Comparison of ENCODE assay signal across 24 mouse cellular contexts in genomic region chr13:80971664-80972063, GRCm38 (mm10).
DNase-seq lines count a peak whose midpoint lies in the region; ATAC-seq and TF ChIP-seq lines count a peak whose summit lies in the region.
"Had no signal": no experiment of that assay in that cellular context is flagged by ENCODE, and none has a peak within 500 bp of the region (broad histone marks: within the 10 kb centered on the region; RNA-seq: fewer than 3 reads in every experiment).

No protein-coding gene starts in this region.

- no peak overlapping the region for H3K27ac ChIP-seq in heart, postnatal 0 days (ENCODE audit: low read depth)
- H3K27ac ChIP-seq in CH12.LX (ENCODE audit: insufficient read depth, low read depth): no peak overlapping the region
- H3K27ac ChIP-seq: hindbrain, embryonic 15.5 days; kidney, embryonic 15.5 days; layer of hippocampus, adult 2 months; left cerebral cortex, adult 2 months; limb, embryonic 10.5 days; neural tube, embryonic 15.5 days had no signal

- dilution Hi-C loops in CH12.LX (cut with MboI; ENCODE audit: extremely low pct_ligation_motif_present, extremely low pct_unique_long_range_greater_than_20kb, low sequenced_read_pairs): no loop called here

- no peak for TF ChIP-seq CTCF in heart, postnatal 0 days (IDR thresholded peaks at IDR 0.05; ENCODE audit: low read depth)
- TF ChIP-seq CTCF in CH12.LX (conservative IDR thresholded peaks at IDR 0.05 in 1 of 2, IDR thresholded peaks at IDR 0.05 in 1 of 2; ENCODE audit: low read depth in 2 of 2, low read length in 2 of 2): no peak

- 0 out of 2 replicates have a peak, but pooled peaks have one; percentile 45 for ATAC-seq in cerebellum, adult (ENCODE audit: insufficient number of reproducible peaks, low FRiP score, low TSS enrichment)
- ATAC-seq in heart, postnatal 0 days (ENCODE audit: insufficient read depth, low read depth): peak; percentile 62; the same call in 1 of the 2 replicates
- ATAC-seq: CD4-positive, CD25-positive, alpha-beta regulatory T cell, adult 4 months; forebrain, embryonic 14.5 days; intestine, embryonic 16.5 days had no signal

- no peak overlapping the region for H3K4me2 ChIP-seq in heart, postnatal 0 days (ENCODE audit: low read depth, low read length)
- no peak overlapping the region for H3K4me2 ChIP-seq in CH12.LX (ENCODE audit: insufficient read depth, low read depth, poor library complexity, severe bottlenecking)
- H3K4me2 ChIP-seq: hindbrain, embryonic 15.5 days; kidney, embryonic 15.5 days; liver, embryonic 11.5 days; lung, embryonic 14.5 days; neural tube, embryonic 15.5 days had no signal

- peaks cover 17% of the 10 kb centered on the region for H3K4me1 ChIP-seq in heart, postnatal 0 days (ENCODE audit: control insufficient read depth, insufficient read depth)
- H3K4me1 ChIP-seq in CH12.LX (ENCODE audit: control insufficient read depth in 1 of 2, insufficient read depth in 2 of 2): peaks cover 0 to 8% of the 10 kb centered on the region in 2 experiments; a peak in 2 of 4 replicates
- H3K4me1 ChIP-seq: hindbrain, embryonic 15.5 days; kidney, embryonic 15.5 days; limb, embryonic 10.5 days; neural tube, embryonic 15.5 days had no signal

- no peak overlapping the region for H3K4me3 ChIP-seq in heart, postnatal 0 days (ENCODE audit: low read depth, low read length)
- H3K4me3 ChIP-seq in CH12.LX (replicated peaks in 1 of 3; ENCODE audit: low read depth in 2 of 3, low read length in 2 of 3, poor library complexity in 1 of 3): no peak overlapping the region
- H3K4me3 ChIP-seq: hindbrain, embryonic 15.5 days; kidney, embryonic 15.5 days; layer of hippocampus, adult 2 months; left cerebral cortex, adult 2 months; limb, embryonic 10.5 days; myocyte; neural tube, embryonic 15.5 days had no signal

- no peak overlapping the region for H3K9ac ChIP-seq in heart, postnatal 0 days (replicated peaks; ENCODE audit: low read depth, low read length)
- no peak overlapping the region for H3K9ac ChIP-seq in CH12.LX (ENCODE audit: insufficient read depth, low read depth)
- H3K9ac ChIP-seq: hindbrain, embryonic 15.5 days; kidney, embryonic 15.5 days; lung, embryonic 14.5 days; neural tube, embryonic 15.5 days had no signal

- H3K27me3 ChIP-seq in heart, postnatal 0 days (ENCODE audit: control insufficient read depth, insufficient read depth, low read length): no peaks in the 10 kb centered on the region
- H3K27me3 ChIP-seq in CH12.LX (replicated peaks): no peaks in the 10 kb centered on the region
- H3K27me3 ChIP-seq: hindbrain, embryonic 15.5 days; kidney, embryonic 15.5 days; neural tube, embryonic 15.5 days had no signal

- in situ Hi-C loops in CH12.LX (cut with MboI; ENCODE audit: low pct_ligation_motif_present, low pct_unique_long_range_greater_than_20kb, low sequenced_read_pairs): no loop called here

- DNase-seq in cerebellum, adult 11 months: no peak
- DNase-seq in heart, postnatal 0 days (ENCODE audit: low spot score): peak; percentile 51
- DNase-seq in heart, postnatal 10 days: no peak
- peak; percentile 19 for DNase-seq in CH12.LX (ENCODE audit: extremely low read depth)
- peak; percentile 43 for DNase-seq in telencephalon, adult 2 months (ENCODE audit: low read depth, low spot score)
- no peak for DNase-seq in layer of hippocampus, adult 9-10 months (ENCODE audit: low spot score)
- DNase-seq: cerebellum, postnatal 14 days; heart, postnatal 14 days; lung, embryonic 14.5 days; midbrain, embryonic 14.5 days; right cerebral cortex, postnatal 4 days; thymus, postnatal 4 days had no signal

- no peak for TF ChIP-seq RAD21 in CH12.LX (IDR thresholded peaks at IDR 0.05; ENCODE audit: low read depth, low read length)

- 39% methylated on average over 3 of the region's 3 CpGs for WGBS in heart, postnatal 0 days

- TF ChIP-seq POLR2A in CH12.LX (IDR thresholded peaks at IDR 0.05; ENCODE audit: low read depth, low read length): no peak

- intact Hi-C loops in heart, postnatal 10 days (cut with DNase I): no loop called here

- no peaks in the 10 kb centered on the region for H3K36me3 ChIP-seq in heart, postnatal 0 days (replicated peaks; ENCODE audit: control insufficient read depth, insufficient read depth, low read length)
- no peaks in the 10 kb centered on the region for H3K36me3 ChIP-seq in CH12.LX (replicated peaks in 1 of 2; ENCODE audit: control insufficient read depth in 1 of 2, insufficient read depth in 1 of 2, low read length in 1 of 2)
- H3K36me3 ChIP-seq: hindbrain, embryonic 15.5 days; kidney, embryonic 15.5 days; limb, embryonic 10.5 days; neural tube, embryonic 15.5 days had no signal

- H3K79me2 ChIP-seq in CH12.LX (replicated peaks; ENCODE audit: control insufficient read depth, extremely low read depth, insufficient read depth, poor library complexity, severe bottlenecking): no peaks in the 10 kb centered on the region

- TF ChIP-seq EP300 in heart, postnatal 0 days (IDR thresholded peaks at IDR 0.05; ENCODE audit: low read depth): no peak
- TF ChIP-seq EP300 in CH12.LX (IDR thresholded peaks at IDR 0.05; ENCODE audit: low read length): peak; percentile 47

- no peaks in the 10 kb centered on the region for H3K9me3 ChIP-seq in heart, postnatal 0 days (replicated peaks; ENCODE audit: control insufficient read depth, low read length)
- H3K9me3 ChIP-seq in CH12.LX (replicated peaks; ENCODE audit: low read length): no peaks in the 10 kb centered on the region
- H3K9me3 ChIP-seq: hindbrain, embryonic 15.5 days; kidney, embryonic 15.5 days; limb, embryonic 10.5 days; neural tube, embryonic 15.5 days had no signal

TF ChIP-seq in CH12.LX, 34 proteins besides CTCF, POLR2A, EP300 and RAD21:
- TF ChIP-seq JUN (IDR thresholded peaks at IDR 0.05; ENCODE audit: insufficient read depth, low read depth, low read length): peak; percentile 67
- peak; percentile 62 for TF ChIP-seq IRF4 (IDR thresholded peaks at IDR 0.05; ENCODE audit: low read depth, low read length)
- TF ChIP-seq JUND (conservative IDR thresholded peaks at IDR 0.05; ENCODE audit: low read depth, low read length): peak; percentile 76
- peak; percentile 29; the same call in 1 of the 2 replicates for TF ChIP-seq ETS1 (conservative IDR thresholded peaks at IDR 0.05; ENCODE audit: low read depth, low read length)
- no peak for TF ChIP-seq KAT2A (IDR thresholded peaks at IDR 0.05; ENCODE audit: insufficient replicate concordance, low read length)
- peak; percentile 88 for TF ChIP-seq MEF2A (IDR thresholded peaks at IDR 0.05; ENCODE audit: borderline replicate concordance, low read depth, low read length)
- no peak for TF ChIP-seq PAX5 (IDR thresholded peaks at IDR 0.05; ENCODE audit: low read length)
- no peak for TF ChIP-seq ZMIZ1 (IDR thresholded peaks at IDR 0.05; ENCODE audit: low read depth, low read length)
TF ChIP-seq in CH12.LX: peak in this region for 5.

Comparison
In these comparisons a context has a peak if more than half of its experiments do, and no peak if none do; other contexts are left out.
1. DNase-seq: peak in heart, postnatal 0 days (single experiment), CH12.LX (single experiment) and telencephalon, adult 2 months (single experiment); none in cerebellum, adult 11 months (single experiment), heart, postnatal 10 days (0 of 2) and layer of hippocampus, adult 9-10 months (single experiment).